Mouse (Mus musculus): ENCODE results near the gene Mvp. TPM values are rescaled to one million over a fixed set of nuclear protein-coding genes. Genes with fewer than 3 reads are reported as not detected.

Mvp gene
- polyA plus RNA-seq, 1 experiment, result 63.3 TPM

DNA sequence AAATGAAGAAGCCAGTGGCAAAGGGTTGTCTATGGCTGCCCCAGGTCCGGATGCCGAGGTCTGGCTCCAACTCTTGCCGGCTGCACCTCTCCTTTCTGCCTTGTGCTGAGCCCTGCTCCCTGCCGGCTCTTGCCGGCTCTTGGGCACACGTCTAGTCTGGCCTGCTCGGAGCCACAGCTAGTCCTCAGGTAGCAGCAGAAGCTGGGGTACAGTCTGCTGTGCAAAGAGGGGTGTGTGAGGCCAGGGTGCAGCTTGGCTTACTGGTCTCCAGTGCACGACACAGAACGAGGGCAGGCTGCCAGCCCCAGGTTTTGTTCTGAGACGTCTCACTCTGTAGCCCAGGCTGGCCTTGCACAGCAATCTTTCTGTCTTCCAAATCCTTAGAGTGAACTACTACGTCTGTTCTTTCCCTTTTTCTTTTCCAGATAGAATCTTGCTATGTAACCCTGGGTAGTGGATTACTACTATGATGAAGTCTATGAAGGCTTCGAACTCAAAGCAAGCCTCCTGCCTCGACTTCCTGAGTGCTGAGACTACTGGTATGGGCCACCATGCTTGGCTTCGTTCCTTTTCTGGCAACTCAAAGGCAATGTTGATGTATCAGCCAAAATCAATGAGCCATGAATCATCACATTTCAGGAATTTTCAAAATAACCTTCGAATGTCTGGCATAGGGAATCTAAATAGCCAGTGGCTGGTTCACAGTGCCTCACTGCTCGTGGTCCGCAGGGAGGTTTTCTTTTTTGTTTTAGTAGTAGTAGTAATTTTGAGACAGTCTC, 4.9 kb downstream of the Mvp start:
- no peak for DNase-seq (ENCODE audit: low read depth in 1 of 2, low spot score in 2 of 2)
- Histone ChIP-seq H3K27ac (ENCODE audit: insufficient read depth, low read length) (peak overlapping the region; percentile 70; the same call in 1 of the 2 replicates), H3K27me3 (ENCODE audit: control insufficient read depth, insufficient read depth, low read length) (no peaks in the 10 kb centered on the region), H3K4me3 (ENCODE audit: extremely low read depth, insufficient read depth, insufficient read length) (no peak overlapping the region), H3K4me1 (ENCODE audit: control insufficient read depth, insufficient read depth, insufficient read length) (peaks cover 18% of the 10 kb centered on the region; the same call in 1 of the 2 replicates), H3K36me3 (ENCODE audit: control insufficient read depth, insufficient read depth, low read length) (no peaks in the 10 kb centered on the region)
- WGBS, result 79% methylated on average over 17 of the region's 17 CpGs
- TF ChIP-seq CTCF (IDR thresholded peaks at IDR 0.05; ENCODE audit: extremely low read depth, insufficient read depth, insufficient read length, insufficient replicate concordance) (no peak), POLR2A (IDR thresholded peaks at IDR 0.05; ENCODE audit: low read depth, low read length) (no peak)

DNA sequence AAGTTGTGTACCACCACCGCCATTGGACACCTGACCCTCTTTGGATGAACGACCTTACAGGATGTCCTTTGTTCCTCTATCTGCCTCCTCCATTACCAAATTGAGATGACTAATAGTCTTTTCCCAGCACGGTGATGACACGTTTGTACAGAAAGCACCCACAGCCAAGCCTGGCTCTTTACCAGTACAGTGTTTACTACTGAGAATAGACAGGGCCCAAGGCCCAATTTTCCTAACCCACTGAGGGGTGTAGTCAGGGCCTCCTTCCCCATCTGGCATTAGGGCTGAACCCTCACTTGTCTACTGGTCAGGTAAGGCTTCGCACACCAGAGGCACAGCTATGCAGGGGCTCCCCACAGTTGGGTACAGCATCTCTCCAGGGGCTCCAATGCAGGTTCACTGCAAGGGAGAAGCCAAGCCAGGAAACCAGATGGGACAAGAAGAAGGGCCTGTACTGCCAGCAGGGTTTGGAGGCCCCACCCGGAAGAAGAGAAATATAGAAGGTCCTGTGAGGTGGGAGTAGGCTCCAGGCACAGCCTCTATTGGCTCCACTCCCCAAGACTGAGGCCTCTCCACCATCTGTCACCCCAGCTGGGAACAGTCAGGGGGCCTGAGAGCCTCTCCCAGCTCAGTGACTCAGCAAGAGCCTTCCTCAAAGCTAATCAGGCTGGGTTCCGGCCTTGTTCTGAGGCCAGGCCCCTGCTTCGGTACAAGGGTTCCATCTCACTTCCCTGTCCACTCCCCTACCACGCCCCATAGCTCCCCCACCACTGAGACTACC, 6.0 kb downstream of the Mvp start:
- Histone ChIP-seq H3K27ac (ENCODE audit: insufficient read depth, low read length) (peak overlapping the region; percentile 70), H3K27me3 (ENCODE audit: control insufficient read depth, insufficient read depth, low read length) (no peaks in the 10 kb centered on the region), H3K4me1 (ENCODE audit: control insufficient read depth, insufficient read depth, insufficient read length) (peaks cover 17% of the 10 kb centered on the region; the same call in 1 of the 2 replicates), H3K36me3 (ENCODE audit: control insufficient read depth, insufficient read depth, low read length) (no peaks in the 10 kb centered on the region), H3K4me3 (ENCODE audit: extremely low read depth, insufficient read depth, insufficient read length) (no peak overlapping the region)
- TF ChIP-seq CTCF (IDR thresholded peaks at IDR 0.05; ENCODE audit: extremely low read depth, insufficient read depth, insufficient read length, insufficient replicate concordance) (no peak), POLR2A (IDR thresholded peaks at IDR 0.05; ENCODE audit: low read depth, low read length) (no peak)
- 38% methylated on average over 9 of the region's 9 CpGs for WGBS
- DNase-seq (ENCODE audit: low read depth in 1 of 2, low spot score in 2 of 2), result peak in 1 of 2 experiments; percentile 44

DNA sequence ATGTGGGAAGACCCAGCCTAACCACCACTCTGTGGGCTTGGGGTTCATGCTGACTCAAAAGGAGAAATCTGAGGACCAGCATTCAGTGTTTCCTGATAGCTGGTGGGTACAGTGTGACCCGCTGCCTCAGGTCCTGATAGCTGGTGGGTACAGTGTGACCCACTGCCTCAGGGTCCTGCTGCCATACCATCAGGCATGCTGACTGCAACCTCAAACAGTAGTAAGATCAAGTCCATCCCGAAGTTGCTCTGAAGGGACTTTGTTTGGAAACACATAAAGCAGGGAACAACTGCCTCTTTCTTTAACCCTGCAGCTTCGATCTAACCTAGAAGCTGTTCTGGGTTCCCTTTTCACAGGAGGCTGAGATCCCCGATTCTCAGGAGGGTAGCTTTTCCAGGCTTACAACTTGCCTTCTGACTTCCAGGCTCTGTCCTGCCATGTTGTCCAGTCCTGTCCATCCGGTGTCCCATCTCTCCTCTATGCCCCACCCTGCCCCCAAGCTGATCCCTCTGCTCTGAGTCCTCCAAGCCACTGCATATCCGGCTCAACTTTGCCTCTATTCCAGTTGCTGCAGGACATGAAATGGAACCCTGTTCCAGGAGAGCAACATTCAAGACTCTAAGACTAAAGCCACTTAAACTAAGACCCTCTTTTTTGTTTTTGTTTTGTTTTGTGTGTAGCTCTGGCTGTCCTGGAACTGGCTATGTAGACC, 7.0 kb downstream of the Mvp start:
- Histone ChIP-seq H3K4me1 (ENCODE audit: control insufficient read depth, insufficient read depth, insufficient read length) (peaks cover 12% of the 10 kb centered on the region; the same call in 1 of the 2 replicates), H3K27me3 (ENCODE audit: control insufficient read depth, insufficient read depth, low read length) (no peaks in the 10 kb centered on the region), H3K4me3 (ENCODE audit: extremely low read depth, insufficient read depth, insufficient read length) (no peak overlapping the region), H3K36me3 (ENCODE audit: control insufficient read depth, insufficient read depth, low read length) (no peaks in the 10 kb centered on the region), H3K27ac (ENCODE audit: insufficient read depth, low read length) (no peak overlapping the region)
- DNase-seq (ENCODE audit: low read depth in 1 of 2, low spot score in 2 of 2), result no peak
- WGBS, result 91% methylated on average over 6 of the region's 6 CpGs
- TF ChIP-seq POLR2A (IDR thresholded peaks at IDR 0.05; ENCODE audit: low read depth, low read length), result no peak

DNA sequence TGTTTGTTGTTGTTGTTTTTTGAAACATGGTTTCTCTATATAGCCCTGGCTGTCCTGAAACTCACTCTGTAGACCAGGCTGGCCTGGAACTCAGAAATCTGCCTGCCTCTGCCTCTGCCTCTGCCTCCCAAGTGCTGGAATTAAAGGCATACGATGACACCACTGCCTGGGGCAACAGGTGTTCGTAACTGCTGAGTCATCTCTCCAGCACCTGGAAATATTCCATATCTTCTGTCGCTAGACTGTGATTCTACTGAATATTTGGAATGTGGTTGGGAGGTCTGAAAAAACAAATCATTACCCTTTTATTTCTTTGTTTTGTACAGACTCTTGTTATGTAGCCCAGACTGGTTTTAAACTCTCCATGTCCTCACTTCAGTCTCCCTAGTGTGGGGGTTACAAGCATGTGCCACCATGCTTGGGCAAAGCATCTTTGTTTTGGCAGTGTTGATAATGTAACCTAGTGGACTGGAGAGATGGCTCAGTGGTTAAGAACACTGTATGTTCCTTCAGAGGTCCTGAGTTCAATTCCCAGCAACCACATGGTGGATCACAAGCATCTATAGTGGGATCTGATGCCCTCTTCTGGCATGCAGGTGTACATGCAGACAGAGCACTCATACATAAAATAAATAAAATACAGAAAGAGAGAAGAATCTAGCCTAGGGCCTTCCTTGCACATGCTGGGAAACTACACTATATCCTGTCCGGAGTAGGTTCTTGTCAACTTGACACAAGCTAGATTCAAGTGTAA, 10.1 kb downstream of the Mvp start:
- 93% methylated on average over 4 of the region's 4 CpGs for WGBS
- TF ChIP-seq CTCF (IDR thresholded peaks at IDR 0.05; ENCODE audit: extremely low read depth, insufficient read depth, insufficient read length, insufficient replicate concordance) (no peak), POLR2A (IDR thresholded peaks at IDR 0.05; ENCODE audit: low read depth, low read length) (no peak)
- Histone ChIP-seq H3K4me1 (ENCODE audit: control insufficient read depth, insufficient read depth, insufficient read length) (peaks cover 11% of the 10 kb centered on the region; the same call in 1 of the 2 replicates), H3K27me3 (ENCODE audit: control insufficient read depth, insufficient read depth, low read length) (no peaks in the 10 kb centered on the region), H3K4me3 (ENCODE audit: extremely low read depth, insufficient read depth, insufficient read length) (no peak overlapping the region), H3K36me3 (ENCODE audit: control insufficient read depth, insufficient read depth, low read length) (peaks cover 6% of the 10 kb centered on the region), H3K27ac (ENCODE audit: insufficient read depth, low read length) (no peak overlapping the region)
- DNase-seq (ENCODE audit: low read depth in 1 of 2, low spot score in 2 of 2), result no peak

DNA sequence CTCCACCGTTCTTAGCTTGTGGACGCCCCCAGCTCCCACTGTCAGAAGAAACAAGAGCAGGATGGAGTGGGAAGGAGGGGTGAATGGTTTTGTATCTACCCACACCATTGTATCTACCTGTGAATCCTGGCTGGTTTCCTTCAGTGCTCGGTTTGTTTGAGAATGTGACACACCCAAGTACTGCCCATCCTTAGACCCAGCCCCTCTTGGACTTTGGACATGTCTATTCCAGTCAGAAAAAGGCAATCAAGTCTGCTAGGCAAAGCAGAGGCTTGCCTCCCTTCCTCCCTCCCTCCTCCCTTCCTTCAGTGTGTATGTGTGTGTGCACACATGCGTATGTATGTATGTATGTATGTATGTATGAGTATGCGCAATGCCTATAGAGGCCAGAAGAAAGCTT, 10.8 kb downstream of the Mvp start:
- no peak overlapping the region for H3K27ac ChIP-seq (ENCODE audit: insufficient read depth, low read length)
- peaks cover 8% of the 10 kb centered on the region for H3K36me3 ChIP-seq (ENCODE audit: control insufficient read depth, insufficient read depth, low read length)
- 93% methylated on average over 5 of the region's 5 CpGs for WGBS
- peaks cover 4% of the 10 kb centered on the region; the same call in 1 of the 2 replicates for H3K4me1 ChIP-seq (ENCODE audit: control insufficient read depth, insufficient read depth, insufficient read length)
- no peak for TF ChIP-seq CTCF (IDR thresholded peaks at IDR 0.05; ENCODE audit: extremely low read depth, insufficient read depth, insufficient read length, insufficient replicate concordance)
- no peak for TF ChIP-seq POLR2A (IDR thresholded peaks at IDR 0.05; ENCODE audit: low read depth, low read length)
- no peak overlapping the region for H3K4me3 ChIP-seq (ENCODE audit: extremely low read depth, insufficient read depth, insufficient read length)
- DNase-seq (ENCODE audit: low read depth in 1 of 2, low spot score in 2 of 2), result no peak
- H3K27me3 ChIP-seq (ENCODE audit: control insufficient read depth, insufficient read depth, low read length), result no peaks in the 10 kb centered on the region

DNA sequence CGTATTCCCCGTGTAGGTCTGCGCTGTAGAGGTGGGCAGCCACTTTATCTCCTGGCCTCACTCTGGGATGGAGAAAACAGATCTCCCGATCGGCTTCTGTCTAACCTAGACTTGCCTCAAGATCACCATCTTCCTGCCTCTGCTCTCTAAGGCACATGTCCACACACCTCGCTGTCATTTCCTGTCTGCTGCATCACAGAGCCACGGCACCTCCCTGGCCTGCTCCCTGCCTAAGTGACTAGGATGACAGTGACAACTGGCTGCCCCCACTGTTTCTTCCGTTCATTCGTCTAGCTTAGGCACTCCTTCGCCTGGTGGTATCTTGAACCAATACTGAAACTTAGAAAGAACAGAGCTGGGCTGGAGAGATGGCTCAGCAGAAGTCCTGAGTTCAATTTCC, 14.9 kb downstream of the Mvp start:
- TF ChIP-seq POLR2A (IDR thresholded peaks at IDR 0.05; ENCODE audit: low read depth, low read length) (no peak), CTCF (IDR thresholded peaks at IDR 0.05; ENCODE audit: extremely low read depth, insufficient read depth, insufficient read length, insufficient replicate concordance) (no peak)
- H3K27ac ChIP-seq (ENCODE audit: insufficient read depth, low read length), result no peak overlapping the region
- no peak overlapping the region for H3K4me3 ChIP-seq (ENCODE audit: extremely low read depth, insufficient read depth, insufficient read length)
- H3K27me3 ChIP-seq (ENCODE audit: control insufficient read depth, insufficient read depth, low read length), result no peaks in the 10 kb centered on the region
- WGBS, result 69% methylated on average over 10 of the region's 10 CpGs
- H3K4me1 ChIP-seq (ENCODE audit: control insufficient read depth, insufficient read depth, insufficient read length), result no peaks in the 10 kb centered on the region
- no peak for DNase-seq (ENCODE audit: low read depth in 1 of 2, low spot score in 2 of 2)
- H3K36me3 ChIP-seq (ENCODE audit: control insufficient read depth, insufficient read depth, low read length), result peaks cover 23% of the 10 kb centered on the region
